Mouse (Mus musculus) lung, embryonic 14.5 days (tissue): ENCODE measurements around the gene Lrrk1. TPM values are rescaled to one million over a fixed set of nuclear protein-coding genes. Genes with fewer than 3 reads are reported as not detected.

Source experiments
- ATAC-seq: fragments of 200-750 bp; cut with Nextera tagmentation; 2 replicates; pipeline ENCODE4 v1.8.0; 2017; ENCODE audit warnings: mild to moderate bottlenecking, moderate TSS enrichment, moderate library complexity; ENCODE audit not compliant: insufficient read depth
- DNase-seq: peaks from one replicate; pipeline ENCODE4 v3.0.0-alpha.2; 2015
- H3K27ac ChIP-seq: fragments of 300-500 bp; sonication (generic); 2 replicates; pipeline ENCODE4 v1.5.1; 2014; ENCODE audit warnings: low read depth, mild to moderate bottlenecking, moderate library complexity
- H3K27me3 ChIP-seq: fragments of 300-500 bp; sonication (generic); 2 replicates; pipeline ENCODE4 v1.6.1; 2014; ENCODE audit warnings: low read length, control low read depth; ENCODE audit not compliant: insufficient read depth
- H3K36me3 ChIP-seq: fragments of 300-500 bp; sonication (generic); 2 replicates; pipeline ENCODE4 v1.6.1; 2014; ENCODE audit warnings: control low read depth; ENCODE audit not compliant: insufficient read depth
- H3K4me1 ChIP-seq: fragments of 300-500 bp; sonication (generic); 2 replicates; pipeline ENCODE4 v1.6.1; 2014; ENCODE audit warnings: antibody characterized with exemption, control low read depth; ENCODE audit not compliant: insufficient read depth
- H3K4me2 ChIP-seq: fragments of 300-500 bp; sonication (generic); 2 replicates; pipeline ENCODE4 v1.6.1; 2014; ENCODE audit warnings: mild to moderate bottlenecking
- H3K4me3 ChIP-seq: fragments of 300-500 bp; sonication (generic); 2 replicates; pipeline ENCODE4 v1.5.1; 2014; ENCODE audit warnings: low read depth, low read length
- H3K9ac ChIP-seq: fragments of 300-500 bp; sonication (generic); 2 replicates; pipeline ENCODE4 v1.6.1; 2014
- H3K9me3 ChIP-seq: fragments of 300-500 bp; sonication (generic); 2 replicates; pipeline ENCODE4 v1.6.1; 2016; ENCODE audit warnings: low read depth, low read length, control low read depth
- CTCF ChIP-seq: IDR thresholded peaks from 2 replicates; pipeline ENCODE4 v1.5.1; 2016; ENCODE audit warnings: antibody characterized with exemption, low read depth
- WGBS: fragments of 180-500 bp; shearing (Covaris S2); extraction: QIAGEN DNeasy Blood & Tissue Kit; methylation state at CpG from one replicate; pipeline ENCODE4 v1.1.7; 2014; 5-methylcytosine and 5-hydroxymethylcytosine counted together
- polyA plus RNA-seq: library from polyadenylated mRNA; unstranded; fragments of >200 nt; fragmentation: Nextera tagmentation; extraction: Ambion mirVana; gene quantifications from 2 replicates; pipeline ENCODE4 v1.2.1, GENCODE M21; 2014

The Lrrk1 gene
- polyA plus RNA-seq, 1 experiment from 2014 or later = 25.8 TPM

DNA sequence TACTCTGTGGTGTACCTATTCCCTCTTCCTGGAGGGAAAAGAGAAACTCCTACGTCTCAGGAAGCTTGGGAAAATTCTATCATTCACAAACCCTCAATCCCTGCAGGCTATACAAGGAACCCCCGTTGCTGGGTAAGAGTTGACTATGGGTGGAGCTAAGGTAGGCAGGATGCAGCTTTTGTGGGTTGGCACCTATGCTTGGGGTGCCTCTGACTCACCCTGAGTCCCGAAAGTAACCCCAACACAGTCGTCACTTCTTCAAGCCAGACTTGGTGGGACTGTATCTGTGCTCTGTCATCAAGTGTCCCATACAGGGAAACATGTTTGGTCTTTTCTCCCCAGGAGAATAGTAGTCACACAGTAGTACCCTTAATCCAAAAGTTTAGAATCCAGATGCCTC is 86.7 kb downstream of the Lrrk1 start:
- no peak for DNase-seq

DNA sequence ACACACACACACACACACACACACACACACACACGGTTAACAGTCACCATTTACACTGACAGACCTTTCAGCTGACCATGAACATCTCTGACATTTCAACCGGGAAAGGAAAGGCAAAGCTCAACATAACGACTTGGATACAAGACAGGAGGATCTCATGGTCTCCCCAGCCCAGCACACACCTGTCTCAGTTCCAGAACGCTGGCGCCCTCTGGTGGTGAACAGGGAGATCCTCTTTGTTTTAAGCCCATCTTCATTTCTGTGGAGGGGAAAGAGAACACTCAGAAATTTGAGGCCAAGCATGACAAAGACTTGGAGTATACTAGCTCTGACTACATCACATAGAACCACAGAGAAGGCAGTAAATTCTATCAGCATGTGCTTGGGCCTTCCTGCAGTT is 87.5 kb downstream of the Lrrk1 start:
- H3K4me1 ChIP-seq = 0 out of 2 replicates have a peak, but pooled peaks cover 2% of the 10 kb centered on the region
- H3K9ac ChIP-seq = no peak overlapping the region
- H3K36me3 ChIP-seq = peaks cover 43% of the 10 kb centered on the region
- no peak overlapping the region for H3K4me2 ChIP-seq
- no peak; the same call in 1 of the 2 replicates for ATAC-seq
- no peak overlapping the region for H3K4me3 ChIP-seq
- DNase-seq = peak; percentile 87
- H3K27me3 ChIP-seq = no peaks in the 10 kb centered on the region
- no peaks in the 10 kb centered on the region for H3K9me3 ChIP-seq
- WGBS = 3% methylated on average over 5 of the region's 5 CpGs
- H3K27ac ChIP-seq = no peak overlapping the region
- TF ChIP-seq CTCF = peak; percentile 94

More for the DNA sequence above, 86.7 kb downstream of the Lrrk1 start:
- TF ChIP-seq CTCF = no peak
- WGBS = 75% methylated on average over 4 of the region's 4 CpGs
- Histone ChIP-seq H3K36me3 (peaks cover 43% of the 10 kb centered on the region), H3K4me1 (0 out of 2 replicates have a peak, but pooled peaks cover 2% of the 10 kb centered on the region), H3K9ac (no peak overlapping the region), H3K27ac (no peak overlapping the region), H3K4me2 (no peak overlapping the region), H3K4me3 (no peak overlapping the region), H3K9me3 (no peaks in the 10 kb centered on the region), H3K27me3 (no peaks in the 10 kb centered on the region)
- ATAC-seq = no peak

DNA sequence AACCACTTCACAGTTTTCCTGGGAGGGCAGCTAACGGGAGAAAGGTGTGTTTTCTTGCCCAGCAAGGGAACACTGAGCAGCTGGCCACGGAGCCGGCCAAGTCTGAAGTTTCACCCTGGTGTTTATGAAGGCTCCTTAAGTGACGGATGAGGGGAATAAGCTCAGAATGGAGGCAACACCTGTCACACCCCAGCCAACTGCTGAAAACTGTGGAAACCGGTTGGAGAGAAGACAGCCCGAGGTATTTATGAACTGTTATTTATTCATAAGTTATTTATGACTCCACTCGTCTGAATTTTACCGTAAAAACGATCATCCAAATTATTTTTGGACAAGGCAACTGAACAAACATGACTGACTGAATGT is 90.5 kb downstream of the Lrrk1 start:
- H3K9me3 ChIP-seq = no peaks in the 10 kb centered on the region
- H3K4me1 ChIP-seq = no peaks in the 10 kb centered on the region
- no peak overlapping the region for H3K4me3 ChIP-seq
- H3K4me2 ChIP-seq = no peak overlapping the region
- H3K27me3 ChIP-seq = no peaks in the 10 kb centered on the region
- ATAC-seq (no peak), DNase-seq (no peak)
- no peak overlapping the region for H3K27ac ChIP-seq
- no peak for TF ChIP-seq CTCF
- no peak overlapping the region for H3K9ac ChIP-seq
- peaks cover 49% of the 10 kb centered on the region for H3K36me3 ChIP-seq
- WGBS = 40% methylated on average over 9 of the region's 9 CpGs

DNA sequence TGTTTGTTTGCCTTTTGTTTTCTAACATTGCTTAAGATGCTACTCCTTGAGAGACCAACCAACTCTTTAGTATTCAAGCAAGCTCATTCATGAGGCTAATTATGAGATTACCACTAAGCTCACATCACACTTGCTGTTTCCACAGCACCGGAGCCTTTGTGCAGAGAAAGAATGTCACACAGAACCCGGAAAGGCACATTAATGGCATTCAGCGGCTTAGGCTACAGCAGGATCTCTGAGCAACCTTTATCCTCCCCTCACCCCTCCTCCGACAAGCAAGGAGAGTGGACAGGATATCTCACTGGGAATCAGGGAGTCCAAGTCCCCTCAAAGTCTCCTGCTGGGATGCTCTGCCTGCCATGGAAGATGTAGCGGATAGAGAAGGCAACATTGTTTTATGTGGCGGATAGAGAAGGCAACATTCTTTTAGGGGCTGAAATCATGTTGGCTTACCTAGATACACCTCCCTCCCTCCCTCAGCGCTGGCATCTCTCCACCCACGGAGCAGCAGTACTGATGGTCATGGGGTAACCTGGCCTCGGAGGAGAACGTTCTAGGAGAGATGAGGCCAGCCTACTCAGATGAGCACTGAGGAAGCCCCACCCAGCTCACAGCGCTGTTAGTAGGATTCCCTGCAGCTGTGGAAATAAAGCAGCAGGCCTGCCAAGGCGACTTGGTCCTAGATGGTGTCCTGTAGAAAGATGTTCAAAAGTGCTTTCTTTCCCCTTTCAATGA is 91.1 kb downstream of the Lrrk1 start:
- Histone ChIP-seq H3K4me3 (no peak overlapping the region), H3K27ac (no peak overlapping the region), H3K4me2 (no peak overlapping the region), H3K4me1 (no peaks in the 10 kb centered on the region), H3K27me3 (no peaks in the 10 kb centered on the region), H3K9ac (no peak overlapping the region), H3K9me3 (no peaks in the 10 kb centered on the region), H3K36me3 (peaks cover 44% of the 10 kb centered on the region)
- TF ChIP-seq CTCF = no peak
- ATAC-seq = no peak
- 65% methylated on average over 12 of the region's 12 CpGs for WGBS
- no peak for DNase-seq

DNA sequence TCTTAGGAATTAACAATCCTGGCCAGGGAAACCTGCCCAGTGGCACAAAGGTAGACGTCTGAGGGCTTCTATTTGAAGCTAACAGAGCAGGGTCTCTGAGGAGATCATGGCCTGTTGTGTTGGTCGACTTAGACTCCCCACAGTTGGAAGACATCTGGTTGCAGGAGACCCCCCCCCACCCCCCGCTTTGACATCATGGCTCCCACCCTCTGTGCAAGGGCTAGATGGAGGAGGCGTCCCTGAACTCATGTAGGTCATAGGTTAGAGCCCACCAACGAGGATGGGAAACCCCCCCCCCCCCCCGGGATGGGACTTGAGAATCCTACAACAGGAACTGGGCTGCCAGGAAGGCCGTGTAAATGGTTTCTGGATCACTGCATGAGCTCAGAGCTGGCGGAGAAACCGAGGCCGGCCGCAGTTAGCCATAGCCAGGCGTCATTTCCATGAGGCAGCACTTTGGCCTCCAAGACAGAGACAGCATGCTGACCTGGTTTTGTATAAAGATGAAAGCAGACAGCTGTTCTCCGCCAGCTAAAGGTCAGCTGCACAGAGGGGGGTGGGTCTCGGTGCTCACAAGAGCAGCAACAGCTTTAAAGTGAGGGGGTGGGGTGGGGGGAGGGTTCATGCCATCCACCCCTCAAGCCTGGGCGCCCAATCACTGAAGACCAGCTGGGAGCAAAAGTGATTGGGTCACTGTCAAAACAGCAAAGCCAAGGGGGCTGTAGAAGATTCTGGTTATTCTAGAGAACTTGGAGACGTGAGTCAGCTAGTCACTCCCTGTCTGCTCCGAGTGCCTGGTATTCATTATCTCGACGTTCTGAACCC is 95.4 kb downstream of the Lrrk1 start:
- Histone ChIP-seq H3K27ac (peak overlapping the region; percentile 22), H3K4me1 (no peaks in the 10 kb centered on the region), H3K4me3 (no peak overlapping the region), H3K27me3 (no peaks in the 10 kb centered on the region), H3K9me3 (no peaks in the 10 kb centered on the region), H3K9ac (no peak overlapping the region), H3K4me2 (no peak overlapping the region), H3K36me3 (peaks cover 54% of the 10 kb centered on the region)
- 41% methylated on average over 19 of the region's 19 CpGs for WGBS
- peak; percentile 58 for DNase-seq
- TF ChIP-seq CTCF = no peak
- ATAC-seq = peak; percentile 75; the same call in 1 of the 2 replicates

DNA sequence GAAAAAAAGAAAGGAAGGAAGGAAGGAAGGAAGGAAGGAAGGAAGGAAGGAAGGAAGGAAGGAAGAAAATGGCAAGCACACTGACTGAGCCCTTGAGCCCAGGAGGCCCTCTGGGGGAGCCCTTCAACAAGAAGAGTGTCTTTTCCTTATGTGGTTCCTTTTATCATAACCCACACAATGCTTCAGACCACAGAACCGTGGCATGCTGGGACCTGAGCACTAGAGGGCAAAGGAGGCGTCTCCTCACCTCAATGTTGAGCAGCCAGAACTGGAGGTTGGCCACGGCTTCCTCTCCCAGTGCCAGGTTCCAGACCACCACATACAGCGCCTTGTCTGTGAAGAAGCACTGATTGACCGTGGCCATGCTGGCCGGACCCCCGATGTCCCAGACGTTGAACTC is 96.1 kb downstream of the Lrrk1 start:
- Histone ChIP-seq H3K27ac (no peak overlapping the region), H3K4me2 (no peak overlapping the region), H3K36me3 (peaks cover 61% of the 10 kb centered on the region), H3K27me3 (no peaks in the 10 kb centered on the region), H3K4me1 (no peaks in the 10 kb centered on the region), H3K9me3 (no peaks in the 10 kb centered on the region), H3K9ac (no peak overlapping the region), H3K4me3 (no peak overlapping the region)
- 83% methylated on average over 8 of the region's 8 CpGs for WGBS
- ATAC-seq (no peak), DNase-seq (no peak)
- TF ChIP-seq CTCF = no peak

DNA sequence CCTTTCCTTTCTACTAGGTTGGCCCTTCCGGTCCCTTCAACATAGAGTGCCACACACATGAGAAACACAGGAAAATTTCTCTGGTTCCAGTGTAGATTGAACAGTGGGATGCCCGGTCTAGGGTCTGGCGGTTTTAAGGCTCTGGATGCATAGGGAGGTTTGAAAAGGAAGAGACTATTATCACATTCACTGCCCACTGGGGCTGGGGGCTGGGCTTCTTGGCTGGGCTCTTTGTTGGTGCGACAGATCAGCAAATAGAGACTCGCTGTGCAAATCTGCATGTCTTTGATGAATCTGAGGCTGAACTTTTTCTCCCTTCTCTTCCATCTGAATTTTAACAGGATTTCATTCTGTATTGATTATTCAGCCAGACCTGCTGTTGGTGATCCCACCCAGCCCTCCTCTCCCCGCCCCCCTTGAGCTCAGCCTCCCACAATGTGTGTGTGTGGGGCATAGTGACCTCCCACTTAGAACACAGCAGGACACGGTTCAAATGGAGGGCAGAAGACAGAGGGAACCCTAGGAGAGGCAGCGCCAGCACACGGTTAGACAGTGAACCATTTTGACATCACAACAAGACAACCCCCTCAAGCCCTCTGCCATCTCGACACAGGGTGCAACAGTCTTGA is 105.1 kb downstream of the Lrrk1 start:
- Histone ChIP-seq H3K4me2 (no peak overlapping the region), H3K27me3 (no peaks in the 10 kb centered on the region), H3K4me1 (no peaks in the 10 kb centered on the region), H3K9me3 (no peaks in the 10 kb centered on the region), H3K4me3 (no peak overlapping the region), H3K36me3 (peaks cover 60% of the 10 kb centered on the region), H3K27ac (no peak overlapping the region), H3K9ac (no peak overlapping the region)
- 25% methylated on average over 10 of the region's 10 CpGs for WGBS
- TF ChIP-seq CTCF = no peak
- ATAC-seq (no peak; the same call in 1 of the 2 replicates), DNase-seq (no peak)
